19 mouse cellular contexts compared by ENCODE assay signal in the genomic region with DNA sequence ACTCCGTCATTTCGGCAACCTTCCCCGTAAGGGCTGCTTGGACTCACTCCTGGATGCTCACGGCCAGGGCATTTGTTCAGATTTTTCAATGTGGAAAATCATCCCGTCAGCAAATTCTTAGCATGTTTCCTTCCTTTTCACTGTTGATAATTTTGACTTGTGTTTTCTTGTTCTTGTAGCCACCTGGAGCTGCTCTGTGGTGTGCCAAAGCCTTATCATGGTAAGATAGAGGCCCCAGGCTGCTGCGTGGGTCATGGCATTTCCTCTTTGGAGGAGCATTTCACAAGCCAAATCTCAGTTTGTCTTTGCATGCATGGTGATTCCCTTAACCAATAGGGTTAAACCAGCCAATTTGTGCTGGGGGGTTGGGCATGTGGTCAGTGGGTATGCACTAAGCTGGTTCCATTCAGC. TPM values are rescaled to one million over a fixed set of nuclear protein-coding genes. Genes with fewer than 3 reads are reported as not detected.
A peak's percentile ranks its signal among the peaks of the same experiment; 100 is the strongest.
DNase-seq lines count a peak whose midpoint lies in the region; ATAC-seq and TF ChIP-seq lines count a peak whose summit lies in the region.
"Had no signal": no experiment of that assay in that cellular context is flagged by ENCODE, and none has a peak within 500 bp of the region (broad histone marks: within the 10 kb centered on the region; RNA-seq: fewer than 3 reads in every experiment).

No protein-coding gene starts in this region.

- no peak overlapping the region for H3K9ac ChIP-seq in liver, embryonic 11.5 days (ENCODE audit: low read depth, low read length)
- H3K9ac ChIP-seq in stomach, postnatal 0 days (ENCODE audit: low read length): no peak overlapping the region
- H3K9ac ChIP-seq: embryonic facial prominence, embryonic 12.5 days; heart, embryonic 15.5 days; limb, embryonic 15.5 days; midbrain, embryonic 12.5 days; neural tube, embryonic 12.5 days had no signal

- H3K36me3 ChIP-seq in liver, embryonic 11.5 days (ENCODE audit: control insufficient read depth, insufficient read depth, low read length): no peaks in the 10 kb centered on the region
- H3K36me3 ChIP-seq in stomach, postnatal 0 days (ENCODE audit: control insufficient read depth, insufficient read depth, low read length): no peaks in the 10 kb centered on the region
- H3K36me3 ChIP-seq: embryonic facial prominence, embryonic 12.5 days; G1E; heart, embryonic 15.5 days; limb, embryonic 15.5 days; midbrain, embryonic 12.5 days; neural tube, embryonic 12.5 days had no signal

- no peak for TF ChIP-seq EP300 in stomach, postnatal 0 days (optimal IDR thresholded peaks at IDR 0.05)

- ATAC-seq in liver, embryonic 11.5 days (replicated peaks; ENCODE audit: low FRiP score): no peak
- ATAC-seq in stomach, postnatal 0 days (ENCODE audit: low FRiP score, low TSS enrichment): no peak
- ATAC-seq: CD4-positive, CD25-positive, alpha-beta regulatory T cell, adult 4 months; intestine, embryonic 16.5 days; lung, postnatal 0 days had no signal

- no peaks in the 10 kb centered on the region for H3K9me3 ChIP-seq in liver, embryonic 11.5 days (ENCODE audit: control insufficient read depth, low read length)
- no peaks in the 10 kb centered on the region for H3K9me3 ChIP-seq in stomach, postnatal 0 days (ENCODE audit: control insufficient read depth, low read length)
- H3K9me3 ChIP-seq: embryonic facial prominence, embryonic 12.5 days; G1E; heart, embryonic 15.5 days; limb, embryonic 15.5 days; midbrain, embryonic 12.5 days; neural tube, embryonic 12.5 days had no signal

- no peak overlapping the region for H3K27ac ChIP-seq in liver, embryonic 11.5 days (ENCODE audit: low read depth, low read length)
- H3K27ac ChIP-seq in stomach, postnatal 0 days (replicated peaks): no peak overlapping the region
- H3K27ac ChIP-seq: embryonic facial prominence, embryonic 12.5 days; heart, embryonic 15.5 days; limb, embryonic 15.5 days; midbrain, embryonic 12.5 days; neural tube, embryonic 12.5 days had no signal

- DNase-seq in thymus, postnatal 14 days: peak; percentile 26
- no peak for DNase-seq in thymus, postnatal 10 days (ENCODE audit: low spot score in 2 of 2)
- peak; percentile 51 to 62 for DNase-seq in cerebellum, adult 18-20 months
- DNase-seq in cerebellum, postnatal 14 days: peak; percentile 79 to 80
- DNase-seq in liver, embryonic 11.5 days (ENCODE audit: low spot score): no peak
- no peak for DNase-seq in stomach, postnatal 0 days (ENCODE audit: low spot score)
- no peak for DNase-seq in frontal cortex, postnatal 36 days (ENCODE audit: low spot score in 2 of 2)
- DNase-seq: gastrocnemius, postnatal 25 days; heart, postnatal 4 days had no signal

- no peak for TF ChIP-seq CTCF in stomach, postnatal 0 days (IDR thresholded peaks at IDR 0.05; ENCODE audit: low read depth)

- H3K27me3 ChIP-seq in liver, embryonic 11.5 days (replicated peaks; ENCODE audit: control insufficient read depth, insufficient read depth, low read length): peaks cover 2% of the 10 kb centered on the region; the same call in 1 of the 2 replicates
- H3K27me3 ChIP-seq in stomach, postnatal 0 days (ENCODE audit: control insufficient read depth, insufficient read depth, low read length): no peaks in the 10 kb centered on the region
- H3K27me3 ChIP-seq: embryonic facial prominence, embryonic 12.5 days; heart, embryonic 15.5 days; limb, embryonic 15.5 days; midbrain, embryonic 12.5 days; neural tube, embryonic 12.5 days had no signal

- WGBS in liver, embryonic 11.5 days: 60% methylated on average over 6 of the region's 6 CpGs
- 66% methylated on average over 6 of the region's 6 CpGs for WGBS in stomach, postnatal 0 days

- H3K4me2 ChIP-seq in liver, embryonic 11.5 days: no peak overlapping the region
- H3K4me2 ChIP-seq in stomach, postnatal 0 days (replicated peaks; ENCODE audit: low read depth): no peak overlapping the region
- H3K4me2 ChIP-seq: embryonic facial prominence, embryonic 12.5 days; heart, embryonic 15.5 days; limb, embryonic 15.5 days; midbrain, embryonic 12.5 days; neural tube, embryonic 12.5 days had no signal

- H3K4me1 ChIP-seq in liver, embryonic 11.5 days (replicated peaks; ENCODE audit: control insufficient read depth, insufficient read depth, low read length): no peaks in the 10 kb centered on the region
- H3K4me1 ChIP-seq in stomach, postnatal 0 days (replicated peaks; ENCODE audit: control insufficient read depth, insufficient read depth): no peaks in the 10 kb centered on the region
- H3K4me1 ChIP-seq: embryonic facial prominence, embryonic 12.5 days; limb, embryonic 15.5 days; neural tube, embryonic 12.5 days had no signal

- H3K4me3 ChIP-seq in liver, embryonic 11.5 days (ENCODE audit: low read depth, low read length): no peak overlapping the region
- H3K4me3 ChIP-seq in stomach, postnatal 0 days (ENCODE audit: low read depth, low read length): no peak overlapping the region
- H3K4me3 ChIP-seq: embryonic facial prominence, embryonic 12.5 days; erythroblast, embryonic 14.5 days; heart, embryonic 15.5 days; limb, embryonic 15.5 days; midbrain, embryonic 12.5 days; neural tube, embryonic 12.5 days had no signal

RNA-seq across cellular contexts. Expression of a gene that starts 35.2 kb away (rescaled TPM):
- polyA plus RNA-seq in liver, embryonic 11.5 days (2014; fragmentation: Nextera tagmentation; extraction: Ambion mirVana): 10.5 and 14.0 TPM in 2 replicates
- 17.3 and 27.8 TPM in 2 replicates for polyA plus RNA-seq in stomach, postnatal 0 days (2015; fragmentation: Nextera tagmentation; extraction: Ambion mirVana)
- polyA plus RNA-seq: G1E had no signal

Comparison
In these comparisons a context has a peak if more than half of its experiments do, and no peak if none do; other contexts are left out.
1. DNase-seq: peak in thymus, postnatal 14 days (single experiment), cerebellum, adult 18-20 months (2 of 2) and cerebellum, postnatal 14 days (2 of 2); none in thymus, postnatal 10 days (0 of 2), liver, embryonic 11.5 days (single experiment), stomach, postnatal 0 days (single experiment) and frontal cortex, postnatal 36 days (0 of 2).